Comparison of ENCODE assay signal across 8 mouse cellular contexts in the genomic region with DNA sequence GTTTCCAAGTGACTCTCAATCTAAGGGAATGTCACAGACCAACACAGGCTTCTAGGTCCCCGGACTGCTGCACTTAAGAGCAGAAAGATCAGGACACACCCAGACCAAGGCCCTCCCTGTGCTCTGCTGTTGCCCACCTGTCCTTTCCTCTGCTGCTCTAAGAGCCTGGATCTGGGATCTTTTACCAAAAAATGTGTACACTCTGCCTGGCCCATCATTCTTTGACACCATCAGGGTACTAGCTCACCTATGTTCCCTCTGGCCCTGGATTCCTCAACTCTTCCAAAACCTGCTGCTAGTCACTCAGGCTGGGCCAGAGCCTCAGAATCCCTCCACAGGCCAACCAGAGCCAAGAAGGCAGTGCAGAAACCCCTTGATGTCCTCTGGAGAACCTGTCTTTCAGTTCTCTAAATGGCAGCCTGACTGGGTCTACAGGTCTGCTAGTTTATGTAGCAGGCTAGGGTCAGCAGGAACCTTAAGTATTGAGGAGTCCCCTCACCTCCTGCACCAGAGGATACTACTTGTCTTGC. TPM values are rescaled to one million over a fixed set of nuclear protein-coding genes. Genes with fewer than 3 reads are reported as not detected.
DNase-seq lines count a peak whose midpoint lies in the region; ATAC-seq lines count a peak whose summit lies in the region.

No protein-coding gene starts in this region.

- peaks cover 38% of the 10 kb centered on the region for H3K4me1 ChIP-seq in midbrain, embryonic 12.5 days
- peaks cover 43% of the 10 kb centered on the region for H3K4me1 ChIP-seq in midbrain, embryonic 10.5 days

- peak overlapping the region; percentile 88 for H3K4me2 ChIP-seq in midbrain, embryonic 12.5 days (replicated peaks)

- peak overlapping the region; percentile 68; the same call in 1 of the 2 replicates for H3K9ac ChIP-seq in midbrain, embryonic 12.5 days (replicated peaks)

- WGBS in midbrain, embryonic 12.5 days: 81% methylated on average over 1 of the region's 1 CpGs
- 93% methylated on average over 1 of the region's 1 CpGs for WGBS in midbrain, embryonic 10.5 days

- H3K27ac ChIP-seq in midbrain, embryonic 12.5 days (replicated peaks): no peak overlapping the region
- no peak overlapping the region for H3K27ac ChIP-seq in midbrain, embryonic 10.5 days (replicated peaks)

- no peak overlapping the region for H3K4me3 ChIP-seq in midbrain, embryonic 12.5 days
- H3K4me3 ChIP-seq in midbrain, embryonic 10.5 days: no peak overlapping the region

- no peak for ATAC-seq in midbrain, embryonic 12.5 days (ENCODE audit: low FRiP score, low read depth)

- peaks cover 10% of the 10 kb centered on the region for H3K27me3 ChIP-seq in midbrain, embryonic 12.5 days
- peaks cover 24% of the 10 kb centered on the region for H3K27me3 ChIP-seq in midbrain, embryonic 10.5 days (ENCODE audit: low read depth, poor library complexity, severe bottlenecking)

- peak; percentile 2 for DNase-seq in gastrocnemius, postnatal 10 days
- DNase-seq in gastrocnemius, postnatal 14 days: no peak
- no peak for DNase-seq in midbrain, embryonic 10.5 days (ENCODE audit: low spot score)
- peak; percentile 8 for DNase-seq in gastrocnemius, postnatal 25 days
- peak; percentile 3 to 13 for DNase-seq in lung, postnatal 4 days
- no peak for DNase-seq in yolk sac, embryonic 10.5 days (ENCODE audit: low spot score)
- no peak for DNase-seq in ovary, postnatal 36 days (ENCODE audit: low spot score)

- peaks cover 19% of the 10 kb centered on the region for H3K36me3 ChIP-seq in midbrain, embryonic 12.5 days
- H3K36me3 ChIP-seq in midbrain, embryonic 10.5 days: peaks cover 17% of the 10 kb centered on the region; the same call in 1 of the 2 replicates

- no peaks in the 10 kb centered on the region for H3K9me3 ChIP-seq in midbrain, embryonic 12.5 days
- H3K9me3 ChIP-seq in midbrain, embryonic 10.5 days (replicated peaks): no peaks in the 10 kb centered on the region

- intact Hi-C loops in gastrocnemius, postnatal 14 days (cut with DNase I; ENCODE audit: low total_unique reads): no loop called here

RNA-seq across cellular contexts. Expression of a gene that starts 2.4 kb away (rescaled TPM):
- 10 to 100 TPM; 57.0 to 58.8 TPM for total RNA-seq in gastrocnemius, postnatal 10 days (2021)
- total RNA-seq in gastrocnemius, postnatal 14 days (2021): 10 to 100 TPM; 46.3 to 56.6 TPM
- 26.4 and 31.8 TPM in 2 replicates for polyA plus RNA-seq in midbrain, embryonic 12.5 days (2016; fragmentation: Nextera tagmentation; extraction: Ambion mirVana)
- polyA plus RNA-seq in midbrain, embryonic 10.5 days (2016; fragmentation: Nextera tagmentation; extraction: Ambion mirVana): 14.7 and 22.7 TPM in 2 replicates
- total RNA-seq in gastrocnemius, postnatal 25 days (2021): 10 to 100 TPM; 27.2 to 43.3 TPM

RNA-seq across cellular contexts. Expression of a gene that starts 15.8 kb away (rescaled TPM):
- total RNA-seq in gastrocnemius, postnatal 10 days (2021): 1 to 10 TPM; 5.0 to 5.8 TPM
- 1 to 10 TPM; 3.4 to 3.8 TPM for total RNA-seq in gastrocnemius, postnatal 14 days (2021)
- polyA plus RNA-seq in midbrain, embryonic 12.5 days (2016; fragmentation: Nextera tagmentation; extraction: Ambion mirVana): 37.0 and 41.8 TPM in 2 replicates
- polyA plus RNA-seq in midbrain, embryonic 10.5 days (2016; fragmentation: Nextera tagmentation; extraction: Ambion mirVana): 46.5 and 52.2 TPM in 2 replicates
- total RNA-seq in gastrocnemius, postnatal 25 days (2021): 1 to 10 TPM; 3.4 to 3.7 TPM

RNA-seq across cellular contexts. Expression of a gene that starts 15.9 kb away (rescaled TPM):
- 1 to 10 TPM; 1.2 to 1.8 TPM for total RNA-seq in gastrocnemius, postnatal 10 days (2021)
- 1 to 10 TPM; 1.2 to 1.7 TPM for total RNA-seq in gastrocnemius, postnatal 14 days (2021)
- polyA plus RNA-seq in midbrain, embryonic 12.5 days (2016; fragmentation: Nextera tagmentation; extraction: Ambion mirVana): 0.51 and 1.3 TPM in 2 replicates
- 0.66 and 1.2 TPM in 2 replicates for polyA plus RNA-seq in midbrain, embryonic 10.5 days (2016; fragmentation: Nextera tagmentation; extraction: Ambion mirVana)
- under 1 TPM in 1 of 2 experiments, not detected in 1; 0.87 TPM for total RNA-seq in gastrocnemius, postnatal 25 days (2021)

Comparison
In these comparisons a context has a peak if more than half of its experiments do, and no peak if none do; other contexts are left out.
1. DNase-seq: peak in gastrocnemius, postnatal 10 days (single experiment), gastrocnemius, postnatal 25 days (single experiment) and lung, postnatal 4 days (2 of 2); none in gastrocnemius, postnatal 14 days (single experiment), midbrain, embryonic 10.5 days (single experiment), yolk sac, embryonic 10.5 days (single experiment) and ovary, postnatal 36 days (single experiment).